Comparison of ENCODE assay signal across 19 mouse cellular contexts in the genomic region with DNA sequence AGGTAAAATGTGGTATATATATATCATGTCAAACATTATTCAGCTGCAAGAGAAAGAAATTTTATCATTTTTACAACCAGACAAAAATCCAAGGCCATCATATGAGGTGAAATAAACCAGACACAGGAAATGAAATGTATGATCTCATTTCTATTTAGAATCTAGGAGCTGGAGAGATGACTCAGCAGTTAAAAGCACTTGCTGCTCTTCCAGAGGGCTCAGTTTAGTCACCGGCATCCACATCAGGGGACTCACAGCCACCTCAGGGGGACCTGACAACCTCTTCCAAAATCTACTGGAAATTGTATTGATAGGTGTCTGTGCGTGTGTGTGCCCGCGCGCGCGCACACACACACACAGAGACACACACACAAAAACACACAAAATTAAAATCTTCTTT.
DNase-seq lines count a peak whose midpoint lies in the region.
"Had no signal": no experiment of that assay in that cellular context is flagged by ENCODE, and none has a peak within 500 bp of the region (broad histone marks: within the 10 kb centered on the region; RNA-seq: fewer than 3 reads in every experiment).

No protein-coding gene starts in this region.

- H3K27me3 ChIP-seq in heart, embryonic 10.5 days (ENCODE audit: insufficient read depth, poor library complexity, severe bottlenecking), result no peaks in the 10 kb centered on the region
- H3K27me3 ChIP-seq: embryonic facial prominence, embryonic 15.5 days; heart, embryonic 12.5 days; hindbrain, embryonic 12.5 days had no signal

- 90% methylated on average over 7 of the region's 7 CpGs for WGBS in heart, embryonic 10.5 days

- no peaks in the 10 kb centered on the region for H3K36me3 ChIP-seq in heart, embryonic 10.5 days
- H3K36me3 ChIP-seq: embryonic facial prominence, embryonic 15.5 days; forebrain, embryonic 10.5 days; G1E; heart, embryonic 12.5 days; hindbrain, embryonic 12.5 days had no signal

- no peaks in the 10 kb centered on the region for H3K4me1 ChIP-seq in heart, embryonic 10.5 days
- H3K4me1 ChIP-seq: embryonic facial prominence, embryonic 15.5 days; forebrain, embryonic 10.5 days; hindbrain, embryonic 12.5 days had no signal

- H3K27ac ChIP-seq in heart, embryonic 10.5 days, result no peak overlapping the region
- H3K27ac ChIP-seq: embryonic facial prominence, embryonic 15.5 days; forebrain, embryonic 10.5 days; gastrocnemius, adult 2 months; hindbrain, embryonic 12.5 days had no signal

- no peak overlapping the region for H3K4me3 ChIP-seq in heart, embryonic 10.5 days
- H3K4me3 ChIP-seq: embryonic facial prominence, embryonic 15.5 days; erythroblast, embryonic 14.5 days; forebrain, embryonic 10.5 days; gastrocnemius, adult 2 months; heart, embryonic 12.5 days; hindbrain, embryonic 12.5 days had no signal

- H3K9me3 ChIP-seq in heart, embryonic 10.5 days, result no peaks in the 10 kb centered on the region
- H3K9me3 ChIP-seq: embryonic facial prominence, embryonic 15.5 days; forebrain, embryonic 10.5 days; G1E; heart, embryonic 12.5 days; hindbrain, embryonic 12.5 days had no signal

- DNase-seq in heart, adult 11 months, result peak; percentile 88
- DNase-seq in heart, embryonic 10.5 days (ENCODE audit: low spot score), result no peak
- peak; percentile 36 for DNase-seq in 3134 (ENCODE audit: extremely low read depth, insufficient read length, low spot score)
- peak; percentile 63 for DNase-seq in 3T3-L1 (ENCODE audit: low read depth, low spot score)
- peak; percentile 54 for DNase-seq in brain, adult 2 months (ENCODE audit: low read depth, low spot score)
- no peak for DNase-seq in lung, postnatal 25 days (ENCODE audit: low spot score)
- DNase-seq: cerebellum, adult 8-10 months; cerebellum, postnatal 14 days; embryo, embryonic 11 days; gastrocnemius, adult 2 months; gastrocnemius, postnatal 25 days; heart, postnatal 4 days; kidney, adult 8-10 months had no signal

Comparison
In these comparisons a context has a peak if more than half of its experiments do, and no peak if none do; other contexts are left out.
1. DNase-seq: peak in heart, adult 11 months (single experiment), 3134 (single experiment), 3T3-L1 (single experiment) and brain, adult 2 months (single experiment); none in heart, embryonic 10.5 days (single experiment) and lung, postnatal 25 days (single experiment).